Mouse (Mus musculus): ENCODE measurements around the gene Vmn1r3.
"Not testable (repeated sequence)": the region's sequence is repeated elsewhere in the genome, so short reads cannot be mapped to it uniquely, and the experiment has no call there.

GRCm38 (mm10) chr4:3176746-3177490, 8.2 kb downstream of the Vmn1r3 start:
- TF ChIP-seq CTCF (IDR thresholded peaks at IDR 0.05; ENCODE audit: borderline replicate concordance, insufficient read depth, low read length); POLR2A (IDR thresholded peaks at IDR 0.05; ENCODE audit: low read depth, low read length): not testable (repeated sequence)

All from embryonic fibroblast, embryonic 13.5 days (primary cell).